Mouse (Mus musculus) 416B (cell line): ENCODE results near the gene Trim71.

ENCODE experiments used
- DNase-seq: peaks from one replicate; pipeline ENCODE4 v3.0.0; 2011; ENCODE audit warnings: low read depth

Trim71 gene

DNA sequence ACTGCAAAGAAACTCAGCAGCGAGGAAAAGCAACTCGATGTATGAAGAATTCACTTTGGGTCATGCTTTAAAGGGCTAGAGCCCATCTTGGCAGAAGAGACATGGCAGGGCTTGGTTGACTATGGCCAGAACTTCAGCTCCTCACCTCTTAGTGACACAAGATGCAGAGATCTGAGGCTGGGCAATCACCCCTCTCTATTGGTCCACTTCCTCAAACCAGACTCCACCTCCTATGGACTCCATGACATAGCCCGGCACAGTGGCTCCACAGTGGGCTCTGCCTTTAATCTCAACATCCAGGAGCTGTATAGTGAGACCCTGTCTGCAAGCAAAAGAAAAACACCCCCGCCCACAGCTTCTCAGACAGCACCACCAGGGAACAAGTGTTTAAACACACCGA, 79.4 kb downstream of the Trim71 start:
- DNase-seq: no peak

DNA sequence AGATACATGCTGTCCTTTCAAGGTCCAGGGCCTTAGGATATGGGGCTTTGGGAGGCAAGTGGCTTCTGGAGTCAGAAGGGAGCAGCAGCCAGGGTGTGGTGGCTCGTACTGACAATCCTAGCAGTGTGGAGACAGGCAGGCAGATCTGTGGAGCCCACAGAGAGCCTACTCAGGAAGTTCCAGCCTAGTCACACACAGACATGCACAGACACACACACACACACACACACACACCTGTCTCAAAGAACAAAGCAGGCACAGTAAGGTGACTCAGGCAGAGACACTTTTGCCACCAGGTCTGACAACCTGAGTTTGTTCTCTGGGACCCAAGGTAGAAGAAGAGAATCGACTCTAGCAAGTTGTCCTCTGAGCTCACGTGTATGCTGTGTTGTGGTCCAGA, 83.2 kb downstream of the Trim71 start:
- DNase-seq: no peak

DNA sequence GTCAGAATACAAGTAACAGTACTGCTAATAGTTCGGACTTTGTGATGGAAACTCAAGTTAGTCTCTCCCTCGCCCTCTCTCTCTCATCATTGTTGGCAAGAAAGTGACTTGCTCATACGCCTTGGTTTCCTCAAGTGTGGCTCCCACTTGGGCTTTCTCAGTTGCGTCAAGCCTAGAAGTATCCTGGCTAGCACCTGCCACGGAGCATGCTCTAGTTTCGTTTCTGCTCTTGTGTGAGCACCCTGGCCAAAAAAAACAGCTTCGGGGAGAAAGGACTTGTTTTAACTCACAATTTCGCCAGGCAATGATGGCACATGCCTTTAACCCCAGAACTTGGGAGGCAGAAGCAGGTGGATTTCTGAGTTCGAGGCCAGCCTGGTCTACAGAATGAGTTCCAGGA, 87.2 kb downstream of the Trim71 start:
- no peak for DNase-seq

DNA sequence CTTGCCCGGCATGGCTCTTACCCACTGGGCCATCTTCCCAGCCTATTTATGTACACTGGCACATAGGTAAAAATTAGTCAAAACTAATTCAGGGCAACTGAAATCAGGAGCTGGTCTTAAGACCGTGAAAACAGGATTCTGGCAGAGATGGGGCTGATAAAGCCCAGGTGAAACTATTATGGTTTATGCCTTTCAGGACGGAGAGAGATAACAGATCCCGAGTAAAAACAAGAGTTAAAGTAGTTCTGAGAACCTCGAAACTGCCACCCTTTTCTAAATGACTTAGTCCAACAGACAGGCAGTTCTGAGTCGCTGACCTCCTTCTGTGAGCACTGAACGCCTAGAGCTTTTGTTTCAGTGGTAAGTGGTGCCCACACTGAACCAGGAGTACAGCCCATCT, 92.3 kb downstream of the Trim71 start:
- no peak for DNase-seq

DNA sequence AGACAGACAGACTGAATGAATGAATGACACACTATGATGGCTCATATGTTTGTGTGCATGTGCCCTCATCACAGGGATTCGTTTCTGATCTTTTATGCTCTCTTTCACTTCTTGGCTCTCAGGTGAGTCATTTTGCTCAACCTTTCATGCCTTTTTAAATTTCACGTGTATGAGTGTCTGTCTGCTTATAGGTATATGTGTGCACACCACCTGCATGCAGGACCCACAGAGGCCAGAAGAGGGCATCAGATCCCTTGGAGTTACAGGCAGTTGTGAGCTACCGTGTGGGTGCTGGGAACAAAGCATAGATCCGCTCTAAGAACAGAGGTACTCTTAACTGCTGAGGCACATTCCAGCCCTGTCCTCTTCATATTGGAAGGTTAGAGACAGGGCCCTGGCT, 95.5 kb downstream of the Trim71 start:
- DNase-seq: no peak

DNA sequence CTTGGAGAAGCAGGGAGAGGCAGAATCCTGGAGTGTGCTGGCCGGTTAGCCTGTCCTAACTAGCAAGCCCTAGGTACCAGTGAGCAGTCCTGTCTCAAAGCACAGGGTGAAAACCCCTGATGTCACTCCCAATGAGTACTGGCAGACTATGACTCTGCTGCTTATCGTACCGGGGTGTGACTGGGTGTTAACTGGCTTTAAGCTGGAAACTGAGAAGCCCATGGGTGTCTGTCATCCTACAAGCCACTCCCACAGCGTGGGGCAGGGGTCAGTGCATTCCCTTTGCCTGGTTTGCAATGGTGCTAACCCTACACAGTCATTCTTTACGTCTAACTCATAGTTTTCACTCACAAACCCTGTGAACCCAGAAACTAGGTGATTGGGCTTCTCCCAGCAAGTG, 96.0 kb downstream of the Trim71 start:
- no peak for DNase-seq

DNA sequence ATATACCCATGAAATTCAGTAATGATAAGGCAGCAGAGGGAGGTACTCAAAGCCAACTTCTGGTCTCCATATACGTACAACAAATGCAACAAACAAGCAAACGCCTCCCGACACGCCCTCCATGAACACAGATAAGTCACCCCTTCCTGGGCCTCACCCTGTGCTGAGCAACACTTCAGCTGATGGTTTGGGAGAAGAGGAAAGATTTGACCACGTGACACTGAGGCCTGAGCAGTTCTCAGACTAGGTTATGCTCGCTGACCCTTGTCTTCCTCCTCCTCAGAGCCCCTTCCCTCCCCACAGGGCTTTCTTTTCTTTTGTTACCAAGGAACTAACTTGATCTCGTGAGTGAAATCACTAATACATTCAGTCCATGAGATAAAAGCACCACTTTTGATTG, 97.3 kb downstream of the Trim71 start:
- DNase-seq: no peak

DNA sequence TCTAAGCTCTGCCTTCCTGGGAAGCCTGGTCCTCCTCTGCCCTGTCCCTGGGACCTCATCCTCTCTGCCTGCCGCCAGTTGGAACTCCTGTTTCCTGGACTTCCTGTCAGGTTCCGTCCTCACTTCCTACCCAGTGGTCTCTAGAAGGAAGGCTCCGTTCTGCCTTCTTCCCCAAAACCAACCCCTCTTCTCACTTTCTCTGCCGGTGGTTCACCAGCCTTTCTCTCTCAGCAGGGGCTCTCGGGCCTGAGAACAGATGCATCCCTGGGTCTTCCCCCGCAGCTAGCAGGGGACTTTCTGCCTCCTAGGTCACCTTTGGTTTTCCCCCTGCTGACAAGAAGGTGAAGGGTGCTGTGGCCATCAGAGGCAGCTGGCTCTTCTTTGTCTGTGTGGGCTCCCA, 98.7 kb downstream of the Trim71 start:
- DNase-seq: no peak

DNA sequence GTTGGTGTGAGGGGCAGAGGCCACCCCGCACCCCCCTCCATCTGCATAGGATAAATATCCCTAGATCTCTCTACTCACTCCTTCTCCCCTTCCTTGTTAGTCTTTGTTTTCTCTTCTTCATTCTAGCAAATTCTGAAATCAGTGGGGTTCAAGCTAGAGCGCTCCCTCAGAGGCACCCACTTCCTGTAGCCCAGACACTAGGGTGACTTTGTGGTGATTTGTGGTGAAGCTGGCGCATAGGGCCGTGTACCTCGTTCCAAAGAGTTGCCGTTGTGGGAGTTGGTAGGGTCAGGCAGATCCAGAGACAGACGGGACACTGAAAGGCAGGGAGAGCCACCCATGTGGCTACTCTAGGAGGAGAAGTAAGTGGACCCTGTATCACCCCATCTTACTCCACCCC, 101.6 kb downstream of the Trim71 start:
- DNase-seq: no peak

DNA sequence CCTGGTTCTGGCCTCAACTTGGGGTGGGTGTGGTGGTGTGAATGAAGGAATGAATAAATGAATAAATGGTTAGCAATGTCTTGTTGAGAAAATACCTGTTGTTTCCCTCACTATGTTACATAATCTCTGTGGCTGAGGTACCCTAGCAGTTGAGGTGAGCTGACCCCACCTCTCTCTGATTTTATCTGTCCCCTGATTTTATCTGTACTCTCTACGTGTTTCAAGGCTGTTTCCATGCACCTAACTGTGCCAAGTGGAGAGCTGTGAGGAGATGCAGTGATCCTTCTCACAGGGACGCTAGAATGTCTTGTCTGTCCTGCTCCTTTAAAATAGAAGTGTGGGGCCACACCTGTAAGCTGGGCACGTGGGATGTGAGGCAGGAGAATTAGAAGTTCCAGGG, 105.7 kb downstream of the Trim71 start:
- DNase-seq: no peak
